Mouse (Mus musculus) erythroblast, embryonic 14.5 days (primary cell): ENCODE measurements around the gene Prss43.

Source experiments
- GATA1 ChIP-seq: IDR thresholded peaks from 2 replicates; pipeline ENCODE4 v1.6.1; 2012; ENCODE audit warnings: low read length, inconsistent platforms, mixed read lengths
- TAL1 ChIP-seq: IDR thresholded peaks from 3 replicates; pipeline ENCODE4 v1.6.1; 2012; ENCODE audit warnings: low read length, inconsistent platforms, mixed read lengths

DNA sequence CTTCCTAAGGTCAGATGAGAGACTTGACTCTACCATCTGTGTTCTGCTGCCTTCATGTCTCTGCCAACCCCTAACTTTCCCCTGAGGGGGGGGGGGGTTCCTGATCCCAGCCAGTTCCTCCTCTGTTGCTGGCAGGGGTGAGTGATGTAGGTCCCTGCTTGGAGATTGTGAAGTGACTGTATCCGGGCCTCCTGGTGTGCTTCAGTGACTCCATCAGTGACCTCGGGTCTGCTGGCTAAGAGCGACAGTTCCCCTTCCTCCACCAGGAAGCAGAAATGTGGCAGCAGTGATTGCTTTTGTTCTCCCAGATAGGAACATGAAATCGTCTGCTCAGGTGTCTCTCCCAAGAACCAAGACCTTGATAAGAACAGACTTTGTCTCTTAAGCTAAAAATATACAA, 30.4 kb downstream of the Prss43 start:
- TF ChIP-seq GATA1 (no peak), TAL1 (no peak)
